Mouse (Mus musculus) cortical plate, adult 2 months (tissue): ENCODE data around the gene N4bp2l1.

Experiments
- CTCF ChIP-seq: fragments of 200-500 bp; IDR thresholded peaks from 2 replicates; pipeline ENCODE4 v1.5.1; 2011; ENCODE audit warnings: mild to moderate bottlenecking, control low read depth, low read length; ENCODE audit not compliant: insufficient read depth; ENCODE audit errors: extremely low read depth
- POLR2A ChIP-seq: fragments of 200-500 bp; IDR thresholded peaks from 2 replicates; pipeline ENCODE4 v1.6.1; 2011; ENCODE audit warnings: mild to moderate bottlenecking, low read length, control low read depth; ENCODE audit not compliant: insufficient read depth; ENCODE audit errors: extremely low read depth

GRCm38 (mm10) chr5:150600554-150601440 lies 3.8 kb upstream of the N4bp2l1 start:
- TF ChIP-seq CTCF (no peak), POLR2A (no peak)
